Mouse (Mus musculus): ENCODE data around the gene Vmn1r220.
"Not testable (repeated sequence)": the region's sequence is repeated elsewhere in the genome, so short reads cannot be mapped to it uniquely, and the experiment has no call there.

Gene Vmn1r220

DNA sequence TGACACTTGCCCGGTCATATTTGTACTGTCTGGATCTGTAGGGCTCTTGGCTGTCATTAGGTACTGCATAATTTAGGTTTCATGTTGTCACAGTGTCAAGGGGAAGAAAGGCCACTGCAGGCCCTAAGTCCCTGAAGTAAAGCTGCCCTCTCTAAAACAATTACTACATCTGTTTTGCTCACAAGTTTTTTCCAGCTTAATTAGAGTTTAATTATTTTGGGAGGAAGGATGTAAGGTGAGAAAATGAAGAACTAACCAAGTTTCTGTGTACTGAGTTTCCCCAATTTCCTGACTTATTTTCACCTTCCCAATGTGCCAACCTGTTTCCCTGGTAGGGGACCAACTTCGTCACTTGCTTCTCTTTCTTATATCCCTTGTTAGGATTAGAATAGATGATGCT is at the start of gene Vmn1r220:
Vmn1r220 (minus strand) TSS at position 101 of the 400 bp plus-strand sequence.
- no peak for DNase-seq (ENCODE audit: low spot score in 2 of 2)

DNA sequence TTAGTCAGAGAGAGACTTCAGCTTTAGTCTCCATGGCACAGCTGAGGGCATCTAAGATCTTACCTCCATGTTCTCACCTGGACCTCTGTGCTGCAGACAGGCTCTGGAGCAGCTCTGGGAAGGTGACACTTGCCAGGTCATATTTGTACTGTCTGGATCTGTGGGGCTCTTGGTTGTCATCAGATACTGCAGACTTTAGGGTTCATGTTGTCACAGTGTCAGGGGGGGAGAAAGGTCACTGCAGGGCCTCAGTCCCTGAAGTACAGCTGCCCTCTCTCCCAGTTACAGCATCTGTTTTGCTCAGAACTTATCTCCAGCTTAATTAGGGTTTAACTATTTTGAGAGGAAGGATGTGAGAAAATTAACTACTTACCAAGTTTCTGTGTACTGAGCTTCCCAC is 48.1 kb upstream of the Vmn1r220 start, which contains the start of gene Vmn1r222:
Vmn1r222 (minus strand) TSS at position 101 of the 400 bp plus-strand sequence.
- not testable (repeated sequence) for DNase-seq (ENCODE audit: low spot score in 2 of 2)

DNA sequence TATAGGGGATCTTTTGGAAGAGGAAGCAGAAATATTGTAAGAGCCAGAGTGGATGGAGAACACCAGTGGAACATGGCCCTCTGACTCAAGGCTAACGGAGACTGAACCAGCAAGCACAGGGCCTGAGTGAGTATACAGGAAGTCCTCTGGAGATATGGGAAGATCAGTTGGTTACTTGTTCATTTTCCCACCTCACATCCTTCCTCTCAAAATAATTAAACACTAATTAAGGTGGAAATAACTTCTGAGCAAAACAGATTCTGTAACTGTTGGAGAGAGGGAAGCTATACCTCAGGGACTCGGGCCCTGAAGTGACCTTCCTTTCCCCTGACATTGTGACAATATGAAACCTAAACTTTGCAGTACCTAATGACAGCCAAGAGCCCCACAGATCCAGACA is 26.1 kb upstream of the Vmn1r220 start, which contains the start of gene Vmn1r221:
Vmn1r221 (plus strand) TSS at position 301 of the 400 bp plus-strand sequence.
- not testable (repeated sequence) for DNase-seq (ENCODE audit: low spot score in 2 of 2)

DNA sequence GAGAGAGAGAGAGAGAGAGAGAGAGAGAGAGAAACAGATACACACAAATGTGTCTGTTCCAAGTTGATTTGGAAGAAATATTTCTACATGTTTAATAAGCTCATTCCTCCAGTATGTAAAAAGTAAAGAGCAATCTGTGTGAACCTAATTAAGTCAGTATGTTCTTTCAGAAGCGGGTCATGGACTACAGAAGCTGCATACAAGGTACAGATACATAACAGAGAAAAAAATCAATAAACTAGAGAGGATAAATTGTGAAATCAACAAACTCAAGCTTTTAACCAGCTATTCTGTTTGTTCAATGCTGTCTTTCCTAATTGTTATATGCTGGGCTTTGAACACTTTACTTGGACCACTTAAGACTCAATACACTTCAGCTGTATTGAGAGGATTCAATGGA is 16.1 kb upstream of the Vmn1r220 start:
- not testable (repeated sequence) for DNase-seq (ENCODE audit: low spot score in 2 of 2)

DNA sequence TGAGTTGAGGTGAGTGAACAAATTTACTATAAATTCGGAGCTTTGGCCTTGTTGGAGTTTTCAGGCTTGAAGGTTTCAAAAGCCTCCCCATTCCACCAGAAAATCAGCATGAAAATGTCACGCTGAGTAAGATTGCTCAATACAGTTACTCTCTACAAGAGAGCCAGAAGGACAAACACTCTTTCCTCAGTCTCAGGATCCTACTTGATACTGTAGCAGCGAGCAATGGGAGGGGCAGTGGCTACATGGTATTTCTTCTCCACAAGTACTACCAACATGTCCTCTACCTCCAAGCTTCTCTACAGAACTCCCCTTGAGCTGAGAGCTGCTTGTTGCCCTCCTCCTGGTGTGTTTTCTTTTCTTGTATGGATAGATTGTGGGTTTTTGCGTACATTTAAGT is 21.3 kb downstream of the Vmn1r220 start:
- DNase-seq (ENCODE audit: low spot score in 2 of 2) = not testable (repeated sequence)

DNA sequence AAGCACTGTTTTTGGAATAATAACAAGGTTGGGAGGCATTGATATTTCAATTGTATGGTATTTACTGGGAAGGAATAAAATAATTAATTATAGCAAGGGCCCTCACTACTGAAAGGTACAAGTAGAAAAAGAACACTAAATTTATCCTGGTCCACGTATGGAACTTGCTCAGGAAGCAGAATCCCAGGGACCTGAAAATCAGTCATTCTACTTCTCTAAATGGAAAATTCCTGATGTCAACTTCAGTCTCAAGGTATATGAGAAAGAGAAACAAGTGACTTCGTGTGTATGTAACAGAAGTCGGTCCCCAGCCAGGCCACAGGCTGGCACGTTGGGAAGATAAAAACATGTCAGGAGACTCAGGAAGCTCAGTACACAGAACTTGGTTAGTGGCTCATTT is 28.8 kb downstream of the Vmn1r220 start, which contains the start of gene Vmn1r219:
Vmn1r219 (plus strand) TSS at position 301 of the 400 bp plus-strand sequence.
- DNase-seq (ENCODE audit: low spot score in 2 of 2) = no peak

DNA sequence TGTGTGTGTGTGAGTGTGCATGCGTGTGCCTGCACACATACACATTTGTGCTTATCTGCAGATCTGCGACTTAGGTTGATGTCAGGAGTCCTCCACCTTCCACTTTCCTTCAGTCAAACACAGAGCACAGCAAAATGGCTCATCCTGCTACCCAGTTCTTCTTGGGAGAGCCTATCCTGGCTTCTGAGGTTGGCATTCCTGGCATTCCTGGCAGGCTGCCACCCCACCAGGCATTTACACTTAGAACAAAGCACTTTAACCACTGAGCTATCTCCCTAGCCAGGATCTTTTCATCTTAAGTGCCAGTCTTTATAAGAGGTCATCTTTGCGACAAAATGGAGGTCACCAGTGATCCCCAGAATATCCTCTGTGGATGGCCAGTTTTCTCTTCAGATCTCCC is 29.9 kb downstream of the Vmn1r220 start:
- no peak for DNase-seq (ENCODE audit: low spot score in 2 of 2)

DNA sequence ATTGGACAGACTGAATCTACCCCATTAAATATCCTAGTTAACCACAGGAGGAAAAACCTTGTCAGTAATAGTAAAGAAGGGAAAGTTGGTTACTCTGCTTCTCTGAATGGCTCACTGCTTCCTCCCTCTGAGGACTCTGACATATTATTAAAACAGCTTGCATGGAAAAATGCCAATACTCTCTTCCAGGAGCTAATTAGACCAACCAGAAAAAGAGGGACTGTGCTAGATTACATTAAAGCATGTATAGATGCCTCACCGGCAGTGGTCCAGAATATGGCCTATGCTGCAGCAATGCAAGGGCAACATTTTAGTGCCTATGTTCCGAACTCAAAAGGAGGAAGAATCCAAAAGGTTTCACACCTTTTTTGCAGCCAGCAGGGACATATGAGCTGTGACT is 48.9 kb downstream of the Vmn1r220 start:
- no peak for DNase-seq (ENCODE audit: low spot score in 2 of 2)

DNA sequence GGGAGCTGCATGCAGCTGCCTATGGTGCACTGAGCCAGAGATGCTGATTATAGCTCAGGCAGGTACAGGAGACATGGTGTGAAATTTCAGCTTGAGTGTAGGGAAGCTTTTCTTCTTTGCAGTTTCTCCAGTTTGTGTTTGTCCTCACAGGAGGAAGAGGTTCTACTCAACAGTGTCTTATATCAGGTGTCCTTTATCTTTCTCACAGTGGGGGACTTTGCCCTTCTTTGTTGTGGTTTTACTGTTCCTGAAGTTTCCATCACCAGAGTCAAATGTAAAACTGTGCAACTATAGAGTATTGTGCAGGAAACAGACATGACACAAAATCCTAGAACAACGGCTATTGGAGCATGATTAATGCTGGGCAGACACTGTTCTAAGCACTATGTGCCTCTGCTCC is 54.3 kb downstream of the Vmn1r220 start:
- no peak for DNase-seq (ENCODE audit: low spot score in 2 of 2)

DNA sequence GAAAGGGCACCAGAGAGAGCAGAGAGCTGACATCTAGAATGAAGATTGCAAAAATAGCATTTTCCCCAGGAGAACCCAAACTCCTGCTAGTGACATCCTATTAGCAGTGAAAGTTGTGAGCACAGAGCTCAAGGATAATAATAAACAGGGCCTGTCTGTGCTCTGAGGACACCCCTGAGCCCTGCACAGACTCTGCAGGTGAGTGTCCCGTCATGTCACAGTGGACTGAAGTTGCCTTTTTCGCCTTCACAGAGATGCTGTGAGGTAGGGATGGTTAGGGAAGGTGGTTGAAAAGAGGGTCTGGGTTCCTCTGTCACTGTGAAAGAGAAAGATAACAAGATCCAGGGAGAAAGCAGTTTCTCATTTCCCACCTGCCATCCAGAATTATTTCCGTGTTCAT is 54.7 kb downstream of the Vmn1r220 start, which contains the start of gene Vmn1r218:
Vmn1r218 (plus strand) TSS at position 57 of the 400 bp plus-strand sequence.
- no peak for DNase-seq (ENCODE audit: low spot score in 2 of 2)

Measured in heart, adult 9 months (tissue).